Mouse (Mus musculus) adrenal gland, postnatal 10 days (tissue): Measurements from ENCODE around the gene Nosip. TPM values are rescaled to one million over a fixed set of nuclear protein-coding genes. Genes with fewer than 3 reads are reported as not detected.
A peak's percentile ranks its signal among the peaks of the same experiment; 100 is the strongest.

Source experiments
- DNase-seq: peaks from one replicate; pipeline ENCODE4 v3.0.0; 2021; ENCODE audit warnings: mixed read lengths
- total RNA-seq, 2 experiments: library from RNA; stranded (reverse); gene quantifications; 2 replicates each; pipeline ENCODE4 v1.2.3; 2021

Gene Nosip
- total RNA-seq, 2 experiments from 2014 or later = 39.7 to 45.9 TPM

DNA sequence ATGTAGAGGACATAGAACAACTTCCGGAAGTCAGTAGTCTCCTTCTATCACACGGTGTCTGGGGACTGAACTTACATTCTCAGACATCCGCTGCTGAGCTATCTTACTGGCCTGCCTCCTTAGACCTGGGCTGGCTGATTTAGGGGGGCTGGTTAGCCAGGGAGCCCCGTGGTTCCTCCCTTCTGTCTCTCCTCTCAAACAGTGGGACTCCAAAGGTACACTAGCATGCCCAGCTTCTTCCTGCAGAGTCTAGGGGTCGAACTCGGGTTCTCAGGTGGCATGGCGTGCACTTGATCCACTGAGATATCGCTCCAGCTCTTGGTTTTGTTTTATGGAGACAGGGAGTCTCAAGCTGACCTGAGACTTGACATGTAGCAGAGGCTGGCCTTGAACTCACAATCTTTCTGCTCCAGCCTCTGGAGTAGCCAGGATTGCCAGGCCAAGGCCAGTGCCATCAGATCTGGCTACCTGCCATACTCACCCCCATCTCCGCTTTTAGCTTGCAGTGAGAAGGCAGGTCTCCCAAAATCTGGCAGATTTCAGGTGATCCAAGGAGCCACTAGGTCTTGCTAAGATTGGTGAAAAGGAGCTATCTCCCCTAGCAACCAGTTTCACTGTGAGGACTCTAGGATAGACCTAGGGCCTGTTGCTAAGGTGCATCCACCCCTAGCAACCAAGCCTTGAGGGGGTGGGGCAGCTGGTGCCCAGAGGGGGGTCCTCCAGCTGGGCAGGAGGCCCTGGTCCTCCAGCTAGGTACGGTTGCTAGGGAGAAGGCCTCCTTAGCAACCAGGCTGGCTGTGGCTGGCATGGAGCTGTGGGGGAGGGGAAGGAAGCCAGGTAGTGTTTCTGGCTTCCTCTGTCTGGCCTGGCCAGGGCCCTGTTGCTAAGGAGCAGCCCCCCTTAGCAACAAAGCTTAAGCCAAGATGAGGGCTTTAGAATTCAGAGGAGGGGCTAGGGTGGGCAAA is 3.3 kb upstream of the Nosip start:
- no peak for DNase-seq

DNA sequence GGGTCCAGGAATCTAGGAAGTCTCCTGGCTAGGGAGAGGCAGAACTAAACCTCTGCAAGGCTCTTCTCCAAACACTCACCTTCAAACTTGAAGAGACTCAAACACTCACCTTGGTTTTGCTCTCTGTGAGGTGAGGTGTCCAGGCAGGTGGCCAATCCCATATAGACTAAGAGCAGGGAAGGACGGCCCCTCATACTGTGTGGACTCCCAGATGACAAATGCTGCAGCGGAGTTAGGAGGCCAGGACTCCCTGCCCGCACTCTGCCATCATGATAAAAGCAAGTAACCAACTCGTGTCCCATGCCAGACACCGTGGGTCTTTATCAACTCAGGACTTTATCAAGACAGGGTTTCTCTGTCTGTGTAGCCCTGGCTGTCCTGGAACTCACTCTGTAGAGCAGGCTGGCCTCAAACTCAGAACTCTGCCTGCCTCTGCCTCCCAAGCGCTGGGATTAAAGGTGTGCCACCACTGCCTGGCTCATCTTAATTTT is 1.6 kb upstream of the Nosip start:
- no peak for DNase-seq

DNA sequence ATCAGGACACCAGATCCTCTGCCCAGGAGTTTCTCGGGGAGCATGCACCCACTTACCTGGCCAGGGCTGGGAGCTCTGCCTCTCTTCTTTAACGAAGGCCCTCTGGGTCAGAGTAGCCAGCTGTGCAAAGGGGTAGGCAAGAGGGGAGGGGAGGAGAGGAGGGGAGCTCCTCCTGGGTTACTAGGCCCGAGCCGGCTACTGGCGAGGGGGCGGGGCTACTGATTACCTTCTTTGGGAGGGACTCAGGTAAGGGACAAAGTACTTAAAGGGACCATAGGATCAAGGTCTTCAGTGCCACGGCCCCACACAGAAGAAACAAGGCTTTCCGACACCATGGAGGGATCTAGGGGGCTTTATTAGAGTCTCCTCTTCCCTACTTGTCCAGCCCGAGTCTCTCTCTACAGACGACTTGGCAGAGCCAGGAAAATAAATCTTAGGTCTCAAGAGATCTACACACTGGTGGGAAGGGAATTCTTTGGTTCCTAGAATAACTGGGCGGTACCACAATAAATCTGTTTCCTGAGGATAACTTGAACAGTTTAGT is 625 bp upstream of the Nosip start:
- no peak for DNase-seq

DNA sequence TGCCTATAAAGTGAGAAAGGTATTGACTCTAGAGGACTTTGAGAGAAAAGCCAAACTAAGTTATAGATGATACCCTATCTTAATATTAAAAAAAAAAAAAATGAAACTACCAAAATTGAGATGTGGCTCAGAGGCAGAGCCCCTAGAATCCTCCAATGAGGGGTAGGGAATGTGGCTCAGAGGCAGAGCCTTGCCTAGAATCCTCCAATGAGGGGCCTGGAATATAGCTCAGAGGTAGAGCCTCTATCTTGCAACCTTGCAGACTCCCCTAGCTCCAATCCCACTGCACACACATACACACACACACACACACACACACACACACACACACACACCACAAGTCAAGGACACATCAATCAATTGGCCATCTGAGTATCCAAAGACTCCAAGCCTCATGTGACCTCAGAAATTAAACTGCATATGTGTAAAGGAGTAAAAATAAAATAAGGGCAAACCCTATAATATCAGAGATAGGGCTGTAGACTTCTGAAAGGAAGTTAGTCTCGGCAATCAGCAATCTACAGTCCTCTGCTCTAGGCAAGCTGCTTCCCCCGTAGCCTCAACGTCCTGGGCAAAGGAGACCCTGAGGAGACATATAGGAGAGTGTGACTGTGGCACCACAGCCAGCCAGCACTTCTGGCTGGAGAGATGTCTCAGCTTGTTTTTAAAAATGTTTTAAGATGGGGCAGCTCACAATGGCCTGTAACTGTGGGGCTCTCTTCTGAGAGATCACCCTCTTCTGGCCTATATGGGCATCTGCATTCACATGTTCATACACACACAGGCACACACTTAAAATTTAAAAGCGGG is 5.2 kb downstream of the Nosip start:
- DNase-seq = no peak

DNA sequence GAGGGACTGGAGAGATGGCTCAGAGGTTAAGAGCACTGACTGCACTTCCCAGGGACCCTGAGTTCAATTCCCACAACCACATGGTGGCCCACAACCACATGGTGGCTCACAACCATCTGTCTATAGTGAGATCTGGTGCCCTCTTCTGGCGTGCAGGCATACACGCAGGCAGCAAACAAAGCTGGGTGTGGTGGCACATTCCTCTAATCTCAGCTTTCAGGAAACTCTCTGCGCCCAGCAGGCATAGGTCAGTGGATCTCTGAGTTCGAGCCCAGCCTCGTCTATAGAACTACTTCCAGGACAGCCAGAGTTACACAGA is 5.7 kb downstream of the Nosip start:
- DNase-seq = peak; percentile 66

DNA sequence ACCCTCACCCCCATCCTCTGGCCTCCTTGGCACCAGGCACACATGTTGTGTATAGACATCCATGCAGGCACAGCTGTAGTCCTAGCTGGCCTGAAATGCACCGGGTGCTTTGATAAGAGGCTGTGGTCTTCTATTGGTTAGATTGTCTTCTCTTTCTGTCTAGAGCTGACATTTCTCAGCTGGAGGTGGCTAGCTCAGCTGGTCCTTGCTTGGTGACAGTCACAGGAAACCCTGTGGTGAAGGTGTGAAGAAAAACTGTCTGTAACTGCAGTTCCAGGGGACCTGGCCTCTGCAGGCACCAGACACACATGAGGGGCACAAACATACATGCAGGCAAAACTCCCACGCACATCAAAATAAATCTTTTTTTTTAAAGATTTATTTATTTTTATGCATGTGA is 7.4 kb downstream of the Nosip start:
- no peak for DNase-seq

DNA sequence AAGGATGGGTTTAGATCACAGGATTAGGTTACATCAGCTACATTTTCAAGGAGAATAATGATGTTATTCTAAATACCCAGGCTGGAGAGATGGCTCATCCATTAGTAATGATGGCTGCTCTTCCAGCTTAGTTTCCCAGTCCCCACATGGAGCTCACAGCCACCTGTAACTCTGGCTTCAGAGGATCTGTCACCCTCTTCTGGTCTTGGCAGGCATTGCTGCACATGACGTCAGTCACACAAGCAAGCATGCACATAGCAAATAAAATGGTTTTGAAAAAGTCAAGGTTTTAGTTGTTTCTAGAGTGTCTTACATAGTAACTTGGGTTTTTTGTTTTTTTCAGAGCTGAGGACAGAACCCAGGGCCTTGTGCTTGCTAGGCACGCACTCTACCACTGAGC is 10.0 kb downstream of the Nosip start:
- DNase-seq = peak; percentile 61

DNA sequence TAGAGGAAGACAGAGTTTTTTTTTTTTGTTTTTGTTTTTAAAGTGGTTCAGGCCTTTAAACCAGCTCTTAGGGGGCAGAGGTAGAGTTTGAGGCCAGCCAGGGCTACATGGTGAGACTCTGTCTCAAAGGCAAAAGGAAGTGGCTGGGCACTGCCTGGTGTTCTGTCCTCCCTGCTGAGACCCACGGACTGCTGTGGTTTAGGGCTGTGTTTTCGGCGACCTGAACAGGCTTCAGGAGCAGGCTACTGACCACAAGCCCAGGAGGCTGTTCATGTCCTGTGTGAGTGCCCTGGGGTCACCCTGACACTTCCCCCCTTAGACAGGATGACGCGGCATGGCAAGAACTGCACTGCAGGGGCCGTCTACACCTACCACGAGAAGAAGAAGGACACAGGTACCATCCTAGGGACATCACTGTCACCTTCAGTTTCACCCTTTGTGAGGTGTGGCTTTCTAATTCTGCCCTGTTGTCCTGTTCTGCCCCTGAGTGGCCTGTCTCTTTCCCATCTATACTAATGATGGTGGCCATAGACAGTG is 11.0 kb downstream of the Nosip start:
- DNase-seq = no peak

DNA sequence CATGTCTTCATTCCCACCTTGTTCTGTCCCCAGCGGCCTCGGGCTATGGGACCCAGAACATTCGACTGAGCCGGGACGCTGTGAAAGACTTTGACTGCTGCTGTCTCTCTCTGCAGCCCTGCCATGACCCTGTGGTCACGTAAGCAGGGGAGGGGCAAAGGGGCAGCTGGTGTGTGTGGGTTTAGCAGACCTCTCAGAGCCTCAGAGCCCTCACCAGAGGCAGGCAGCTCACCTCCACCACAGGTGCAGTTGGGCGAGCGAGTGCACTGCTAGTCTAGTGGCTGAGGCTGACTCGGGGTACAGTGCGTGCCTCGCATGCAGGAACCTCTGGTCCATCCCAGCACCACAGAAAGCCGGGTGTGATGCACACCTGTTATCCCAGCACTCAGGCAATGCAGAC is 11.7 kb downstream of the Nosip start:
- no peak for DNase-seq

DNA sequence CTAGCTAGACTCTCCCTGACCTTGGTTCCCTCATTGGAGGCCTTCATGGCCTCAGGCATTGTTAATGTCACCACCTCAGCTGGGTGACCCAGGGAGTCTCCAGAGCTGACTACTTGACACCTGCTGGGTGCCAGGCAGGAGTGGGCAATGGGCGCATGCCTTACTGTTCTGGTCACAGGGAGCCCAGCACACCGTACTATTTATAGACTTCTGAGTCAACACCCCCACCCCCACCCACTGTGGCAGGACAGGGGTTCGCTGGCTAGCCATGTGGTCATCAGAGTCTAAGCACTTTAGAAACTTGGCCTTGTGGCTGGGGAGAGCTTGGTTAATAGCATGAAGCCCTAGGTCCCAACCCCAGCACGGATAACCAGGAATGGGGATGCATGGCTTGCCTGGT is 13.2 kb downstream of the Nosip start:
- DNase-seq = peak; percentile 68

DNA sequence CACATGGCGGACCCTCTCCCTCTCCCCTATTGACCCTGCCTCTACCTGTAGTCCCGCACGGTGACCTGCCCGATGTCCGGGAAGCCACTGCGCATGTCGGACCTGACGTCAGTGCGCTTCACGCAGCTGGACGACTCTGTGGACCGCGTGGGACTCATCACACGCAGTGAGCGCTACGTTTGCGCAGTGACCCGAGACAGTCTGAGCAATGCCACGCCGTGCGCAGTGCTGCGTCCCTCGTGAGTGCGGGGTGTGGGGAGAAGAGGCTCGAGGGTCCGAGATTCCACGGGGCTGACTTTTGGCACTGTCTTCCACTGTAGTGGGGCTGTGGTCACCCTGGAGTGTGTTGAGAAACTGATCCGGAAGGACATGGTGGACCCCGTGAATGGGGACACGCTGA is 14.3 kb downstream of the Nosip start:
- DNase-seq = no peak

DNA sequence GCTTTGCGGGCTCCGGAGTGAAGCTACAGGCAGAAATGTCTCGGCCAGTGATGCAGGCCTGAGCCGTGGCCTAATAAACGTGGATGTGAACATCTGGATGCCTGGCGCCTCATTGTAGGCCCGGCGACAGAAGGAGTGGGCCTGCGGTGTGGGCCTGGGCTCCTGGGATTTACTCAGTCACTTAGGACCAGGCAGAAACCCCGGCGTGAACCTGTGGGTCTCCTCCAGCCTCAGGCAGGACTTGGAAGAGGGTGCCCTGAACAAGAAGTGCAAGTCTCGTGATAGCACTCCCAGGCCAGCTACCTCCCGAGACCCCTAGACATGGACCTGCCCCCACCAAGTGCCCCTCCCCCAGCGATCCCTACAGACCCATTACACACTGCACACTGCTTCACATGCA is 15.1 kb downstream of the Nosip start:
- DNase-seq = no peak

DNA sequence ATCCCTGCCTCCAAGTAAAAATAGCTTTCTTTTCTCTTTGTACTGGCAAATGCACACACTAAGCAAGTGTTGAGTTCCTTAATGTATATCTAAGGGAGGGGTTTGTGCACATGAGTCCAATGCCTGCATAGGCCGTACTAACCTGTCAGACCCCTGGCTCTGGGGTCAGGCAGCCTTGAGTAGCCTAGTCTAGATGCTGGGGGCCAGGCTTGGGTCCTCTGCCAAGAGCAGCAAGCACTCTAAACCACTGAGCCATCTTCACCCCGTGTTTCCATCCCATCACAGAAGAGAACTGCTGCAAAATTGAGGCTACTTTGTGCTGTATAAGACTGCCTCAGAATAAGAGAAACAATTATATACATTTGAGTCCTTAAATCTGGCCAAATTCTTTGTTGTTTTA is 15.6 kb downstream of the Nosip start:
- no peak for DNase-seq

DNA sequence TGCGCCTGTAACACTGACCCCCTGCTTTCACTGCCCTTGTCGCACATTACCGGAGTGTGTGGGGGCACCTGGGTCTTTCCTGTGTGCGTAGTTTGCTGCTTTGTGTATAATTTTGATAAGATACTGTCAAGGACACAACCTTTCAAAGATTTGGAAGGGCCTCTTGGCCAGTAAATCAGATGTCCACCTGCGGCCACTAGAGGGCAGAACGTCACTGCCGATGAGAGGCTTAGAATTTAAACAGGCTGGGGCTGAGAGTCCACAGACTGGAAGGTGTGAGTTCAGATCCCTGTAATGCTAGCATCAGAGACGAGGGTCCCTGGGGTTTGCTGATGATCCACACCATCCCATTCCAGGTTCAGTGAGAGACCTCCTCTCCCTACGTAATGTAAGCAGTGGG is 16.3 kb downstream of the Nosip start:
- peak; percentile 87 for DNase-seq

DNA sequence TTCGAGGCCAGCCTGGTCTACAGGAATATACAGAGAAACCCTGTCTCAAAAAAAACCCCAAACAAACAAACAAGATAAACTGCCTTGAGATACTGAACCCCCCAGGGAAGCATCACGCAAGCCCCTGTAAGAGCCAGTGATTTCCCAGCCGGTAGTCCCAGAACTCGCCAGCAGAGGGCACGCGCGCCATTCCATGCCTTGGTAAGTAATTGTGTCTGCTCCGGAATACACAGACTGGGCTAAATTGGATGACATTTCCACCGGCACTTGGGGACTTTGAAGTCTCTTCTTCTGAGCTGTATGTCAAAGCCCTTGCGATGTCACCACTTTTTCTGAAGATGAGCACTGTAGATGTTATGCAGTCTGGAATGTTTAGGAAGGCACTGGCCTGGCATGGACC is 17.6 kb downstream of the Nosip start:
- DNase-seq = peak; percentile 95

DNA sequence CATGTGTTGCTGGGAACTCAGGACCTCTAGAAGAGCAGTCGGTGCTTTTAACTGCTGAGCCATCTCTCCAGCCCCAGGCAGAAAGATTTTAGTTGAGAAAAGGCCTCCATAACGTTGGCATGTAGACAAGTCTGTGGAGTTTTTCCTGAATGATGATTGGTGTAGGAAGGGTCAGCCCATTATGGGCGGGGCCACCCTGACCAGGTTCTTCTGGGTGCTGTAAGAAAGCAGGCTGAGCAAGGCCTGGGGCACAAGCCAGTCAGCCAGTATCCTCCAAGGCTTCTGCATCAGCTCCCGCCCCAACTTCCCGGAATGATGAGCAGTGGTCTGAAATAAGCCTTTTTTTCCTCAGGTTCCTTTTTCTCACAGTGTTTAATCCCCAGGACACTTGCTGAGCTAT is 18.8 kb downstream of the Nosip start:
- DNase-seq = no peak

DNA sequence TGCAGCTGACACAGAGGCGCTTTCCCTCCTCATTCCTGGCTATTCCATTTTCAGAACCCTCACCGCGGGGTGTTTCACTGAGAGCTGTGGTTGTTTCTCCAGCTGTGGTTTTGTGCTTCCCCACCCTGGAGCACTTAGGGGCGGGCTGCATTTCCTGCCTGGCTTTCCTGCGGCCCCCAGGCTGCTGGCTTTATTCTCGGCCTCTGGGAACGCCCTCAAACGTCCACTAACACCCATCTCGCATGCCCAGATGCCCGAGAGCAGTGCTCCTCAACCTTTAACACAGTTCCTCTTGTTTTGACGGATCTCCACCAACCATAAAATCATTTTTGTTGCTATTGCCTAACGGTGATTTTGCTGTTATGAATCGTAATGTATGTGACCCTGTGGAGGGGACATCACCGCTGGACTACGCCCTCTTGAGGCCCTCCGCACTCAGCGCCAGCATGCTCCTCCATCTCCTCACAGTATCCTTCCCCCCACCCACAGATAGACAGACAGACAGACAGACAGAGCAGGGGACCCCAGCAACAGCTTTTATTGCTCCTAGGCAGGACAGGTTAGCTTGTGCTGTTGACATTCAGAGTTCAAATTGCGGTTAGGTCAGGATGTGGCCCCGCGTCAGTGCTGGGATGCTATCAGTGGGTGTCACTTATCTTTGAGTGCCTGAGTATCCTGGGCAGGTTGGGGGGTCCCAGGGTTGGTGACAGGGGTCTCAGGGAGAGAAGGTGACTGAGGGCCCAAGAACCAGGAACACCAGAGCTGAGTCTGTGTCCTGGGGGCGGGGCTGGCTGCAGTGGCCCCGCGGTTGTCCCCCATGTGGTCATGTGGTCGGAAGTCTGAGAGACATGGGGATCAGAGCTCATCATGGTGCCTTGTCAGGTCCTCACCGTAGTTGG is 20.4 kb downstream of the Nosip start:
- peak; percentile 60 for DNase-seq

DNA sequence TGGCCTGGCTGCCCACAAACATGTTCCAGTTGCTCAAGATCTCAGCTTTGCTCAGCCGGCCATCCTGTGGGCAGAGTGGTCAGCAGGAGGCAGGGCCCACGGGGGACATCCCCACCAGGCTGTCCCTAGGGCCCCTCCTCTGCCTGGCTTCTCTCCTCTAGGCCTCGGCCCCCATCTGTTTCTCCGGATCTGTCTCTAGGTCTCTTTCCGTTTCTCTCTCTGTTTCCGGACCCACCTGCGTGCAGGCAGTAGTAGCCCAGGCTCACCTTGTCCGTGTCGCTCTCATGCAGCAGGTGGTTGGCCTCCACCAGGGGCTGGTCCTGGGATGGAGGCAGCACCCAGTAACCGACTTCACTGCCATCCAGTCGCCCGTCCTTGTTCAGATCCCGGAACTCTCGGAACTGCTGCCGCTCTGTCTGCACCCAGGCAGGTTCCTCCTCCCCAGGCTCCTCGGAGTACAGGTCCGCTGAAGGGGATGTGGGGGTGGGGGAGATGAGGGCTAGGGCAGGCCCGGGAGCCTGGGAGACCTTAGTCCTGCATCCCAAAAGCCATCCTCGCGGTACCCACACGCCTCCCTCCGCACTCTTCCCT is 21.2 kb downstream of the Nosip start:
- DNase-seq = peak; percentile 1

DNA sequence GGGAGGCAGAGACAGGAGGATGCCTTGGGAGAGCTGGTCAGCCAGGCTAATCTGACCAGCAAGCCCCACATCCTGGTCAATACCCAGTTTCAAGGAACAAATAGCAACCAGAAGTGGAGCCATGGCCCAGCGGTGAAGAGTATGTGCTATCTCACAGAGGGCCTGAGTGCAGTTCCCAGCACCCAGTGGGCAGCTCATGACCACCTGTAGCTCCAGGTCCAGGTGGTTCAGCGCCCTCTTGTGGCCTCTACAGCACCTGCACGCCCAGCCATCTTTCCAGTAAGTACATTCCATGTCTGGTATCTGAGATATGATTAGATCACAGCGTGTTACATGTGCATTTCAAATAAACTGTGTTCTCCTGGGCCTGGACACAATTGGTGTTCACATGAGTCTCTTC is 23.9 kb downstream of the Nosip start:
- peak; percentile 3 for DNase-seq

DNA sequence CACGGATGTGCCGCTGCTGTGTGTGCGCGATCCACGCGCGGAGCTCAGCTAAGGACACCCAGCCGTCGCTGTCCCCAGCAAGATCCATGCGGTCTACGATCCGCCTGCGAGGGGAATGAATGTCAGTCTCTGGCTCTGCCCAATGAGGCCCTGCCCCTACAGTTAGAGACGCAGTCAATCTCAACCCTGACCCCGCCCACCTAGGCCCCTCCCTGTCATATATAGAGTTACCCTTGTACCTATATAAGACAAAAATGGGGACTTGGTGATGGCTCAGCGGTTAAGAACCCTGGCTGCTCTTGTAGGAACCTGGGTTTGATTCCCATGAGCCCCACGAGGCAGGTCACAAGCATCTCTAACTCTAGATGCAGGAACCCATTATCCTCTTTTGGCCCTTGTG is 26.4 kb downstream of the Nosip start:
- DNase-seq = no peak

DNA sequence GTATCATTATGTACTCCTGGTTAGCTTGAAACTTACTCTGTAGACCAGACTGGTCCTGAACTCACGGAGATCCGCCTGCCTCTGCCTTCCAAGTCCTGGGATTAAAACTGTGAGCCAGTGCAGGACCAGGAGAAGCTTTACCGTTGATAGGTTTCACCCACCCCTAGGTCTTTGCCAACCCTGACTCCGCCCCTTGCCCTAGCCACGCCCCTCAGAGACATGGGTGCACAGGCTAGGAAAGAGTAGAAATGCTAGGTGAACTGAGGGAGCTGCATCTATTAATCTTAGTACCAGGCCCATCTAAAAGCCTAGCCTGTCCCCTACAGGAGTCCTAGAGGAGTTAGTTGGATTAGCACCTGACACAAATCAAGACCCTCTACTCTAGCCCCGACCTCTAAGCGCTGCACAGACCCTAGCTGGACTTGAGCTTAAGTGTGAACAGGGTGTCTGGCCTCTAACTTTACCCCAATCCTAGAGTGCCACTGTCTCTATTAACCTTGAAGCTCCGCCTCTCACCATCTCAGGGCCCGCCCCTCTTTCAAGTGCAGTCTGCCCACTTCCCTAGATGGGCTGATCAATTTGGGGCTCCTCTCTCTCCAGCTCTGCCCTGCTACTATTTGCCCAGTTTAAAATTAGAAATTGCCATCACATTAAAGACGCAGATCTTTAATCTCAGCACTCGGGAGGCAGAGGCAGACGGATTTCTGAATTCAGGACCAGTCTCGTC is 28.2 kb downstream of the Nosip start:
- peak; percentile 18 for DNase-seq
